Mouse (Mus musculus) cerebellum, adult 2 months (tissue): ENCODE measurements around the gene Pop7. TPM values are rescaled to one million over a fixed set of nuclear protein-coding genes. Genes with fewer than 3 reads are reported as not detected.

Experiments
- DNase-seq, 2 experiments: peaks; one replicate each; pipeline ENCODE4 v3.0.0; 2021
- H3K27ac ChIP-seq: fragments of 200-500 bp; 2 replicates; pipeline ENCODE4 v1.5.1; 2012; ENCODE audit warnings: low read length, control low read depth, inconsistent platforms; ENCODE audit not compliant: insufficient read depth
- H3K27me3 ChIP-seq: fragments of 200-500 bp; 2 replicates; pipeline ENCODE4 v1.6.1; 2012; ENCODE audit warnings: inconsistent platforms, mild to moderate bottlenecking, low read length, moderate library complexity; ENCODE audit not compliant: control insufficient read depth, insufficient read depth
- H3K4me1 ChIP-seq: fragments of 200-500 bp; 2 replicates; pipeline ENCODE4 v1.6.1; 2011; ENCODE audit warnings: low read length; ENCODE audit not compliant: control insufficient read depth, insufficient read depth
- H3K4me3 ChIP-seq: fragments of 200-500 bp; replicated peaks from 2 replicates; pipeline ENCODE3; 2011; ENCODE audit warnings: mild to moderate bottlenecking, low read depth, low read length, control low read depth; ENCODE audit not compliant: insufficient read depth
- CTCF ChIP-seq: fragments of 200-500 bp; IDR thresholded peaks from 2 replicates; pipeline ENCODE4 v1.5.1; 2011; ENCODE audit warnings: low read depth, mild to moderate bottlenecking, control low read depth, low read length, moderate library complexity, borderline replicate concordance; ENCODE audit not compliant: insufficient read depth
- POLR2A ChIP-seq: fragments of 200-500 bp; IDR thresholded peaks from 2 replicates; pipeline ENCODE4 v1.6.1; 2011; ENCODE audit warnings: low read length, control low read depth, borderline replicate concordance; ENCODE audit not compliant: insufficient read depth
- WGBS: fragments of 180-500 bp; shearing (Covaris S2); methylation state at CpG from one replicate; pipeline ENCODE4 v1.1.7; 2018; 5-methylcytosine and 5-hydroxymethylcytosine counted together
- polyA plus RNA-seq: library from polyadenylated mRNA; depleted of rRNA; stranded (reverse); fragments of >200 nt; gene quantifications from 2 replicates; pipeline ENCODE4 v1.2.3, GENCODE M21; 2012

The Pop7 gene
- polyA plus RNA-seq, 1 experiment = 55.3 TPM

GRCm38 (mm10) chr5:137524671-137525070, 22.4 kb upstream of the Pop7 start:
- peaks cover 16% of the 10 kb centered on the region for H3K4me1 ChIP-seq
- H3K27me3 ChIP-seq = no peaks in the 10 kb centered on the region
- no peak for TF ChIP-seq POLR2A
- TF ChIP-seq CTCF = no peak
- DNase-seq = no peak
- no peak overlapping the region for H3K27ac ChIP-seq
- no peak overlapping the region for H3K4me3 ChIP-seq
- WGBS = 55% methylated on average over 13 of the region's 13 CpGs

GRCm38 (mm10) chr5:137524251-137524515, 21.9 kb upstream of the Pop7 start:
- WGBS = 43% methylated on average over 8 of the region's 8 CpGs
- Histone ChIP-seq H3K4me1 (peaks cover 11% of the 10 kb centered on the region), H3K4me3 (no peak overlapping the region), H3K27me3 (no peaks in the 10 kb centered on the region), H3K27ac (no peak overlapping the region)
- TF ChIP-seq CTCF (no peak), POLR2A (no peak)
- no peak for DNase-seq

- peak in 1 of 2 experiments; percentile 39 for DNase-seq
- no peaks in the 10 kb centered on the region for H3K27me3 ChIP-seq
- H3K27ac ChIP-seq = no peak overlapping the region
- H3K4me3 ChIP-seq = no peak overlapping the region
- H3K4me1 ChIP-seq = peaks cover 11% of the 10 kb centered on the region; the same call in 1 of the 2 replicates
- TF ChIP-seq CTCF = no peak
- TF ChIP-seq POLR2A = no peak
- WGBS = 64% methylated on average over 25 of the region's 25 CpGs
Observed at GRCm38 (mm10) chr5:137523396-137524250, 21.3 kb upstream of the Pop7 start.

GRCm38 (mm10) chr5:137522711-137523110, 20.4 kb upstream of the Pop7 start:
- TF ChIP-seq CTCF = no peak
- no peak for TF ChIP-seq POLR2A
- Histone ChIP-seq H3K27ac (no peak overlapping the region), H3K4me1 (peaks cover 11% of the 10 kb centered on the region; the same call in 1 of the 2 replicates), H3K27me3 (no peaks in the 10 kb centered on the region), H3K4me3 (no peak overlapping the region)
- no peak for DNase-seq
- WGBS = 55% methylated on average over 11 of the region's 11 CpGs

- no peak for DNase-seq
- Histone ChIP-seq H3K4me1 (peaks cover 11% of the 10 kb centered on the region; the same call in 1 of the 2 replicates), H3K4me3 (no peak overlapping the region), H3K27ac (no peak overlapping the region), H3K27me3 (no peaks in the 10 kb centered on the region)
- 76% methylated on average over 9 of the region's 9 CpGs for WGBS
- TF ChIP-seq CTCF (no peak), POLR2A (no peak)
Observed at GRCm38 (mm10) chr5:137521861-137522260, 19.5 kb upstream of the Pop7 start.

- WGBS = 58% methylated on average over 27 of the region's 27 CpGs
- H3K4me3 ChIP-seq = no peak overlapping the region
- TF ChIP-seq POLR2A (no peak), CTCF (no peak)
- no peaks in the 10 kb centered on the region for H3K27me3 ChIP-seq
- H3K4me1 ChIP-seq = peaks cover 4% of the 10 kb centered on the region
- peak in 1 of 2 experiments; percentile 15 for DNase-seq
- no peak overlapping the region for H3K27ac ChIP-seq
Observed at GRCm38 (mm10) chr5:137519691-137520550, 17.6 kb upstream of the Pop7 start.

- peaks cover 15% of the 10 kb centered on the region for H3K4me1 ChIP-seq
- no peak within 1 kb of the TSS for H3K27ac ChIP-seq
- H3K27me3 ChIP-seq = no peaks in the 10 kb centered on the region
- TF ChIP-seq CTCF (peak; percentile 62), POLR2A (no peak)
- DNase-seq = peak in 1 of 2 experiments; percentile 51
- H3K4me3 ChIP-seq = no peak within 1 kb of the TSS
- 49% methylated on average over 5 of the region's 5 CpGs for WGBS
Observed at GRCm38 (mm10) chr5:137518436-137518835, 16.1 kb upstream of the Pop7 start, which contains the start of gene Gigyf1. Gigyf1 (plus strand) TSS chr5:137518548.
